Mouse (Mus musculus) layer of hippocampus, adult 18-20 months (tissue): ENCODE data around the gene Gpd1l. TPM values are rescaled to one million over a fixed set of nuclear protein-coding genes. Genes with fewer than 3 reads are reported as not detected.
"Not testable (repeated sequence)": the region's sequence is repeated elsewhere in the genome, so short reads cannot be mapped to it uniquely, and the experiment has no call there.

Experiments
- DNase-seq, 2 experiments: peaks; one replicate each; pipeline ENCODE4 v3.0.0; 2022; ENCODE audit warnings: low spot score in 2 of 2
- long read RNA-seq: library from polyadenylated mRNA; stranded (forward); transcript quantifications from one replicate; pipeline ENCODE4 v2.0.0, GENCODE M21; 2021
- total RNA-seq, 2 experiments: library from RNA; stranded (reverse); gene quantifications; 2 replicates each; pipeline ENCODE4 v1.2.3; 2021

The Gpd1l gene
- total RNA-seq, result 10 to 100 TPM; 82.4 to 82.5 TPM
- long read RNA-seq, full-length matches to known transcripts, result 66 of 128 reads
- long read RNA-seq, partial matches to known transcripts, result 12 of 128 reads
- long read RNA-seq, other reads (novel, unspliced or antisense), result 50 of 128 reads

DNA sequence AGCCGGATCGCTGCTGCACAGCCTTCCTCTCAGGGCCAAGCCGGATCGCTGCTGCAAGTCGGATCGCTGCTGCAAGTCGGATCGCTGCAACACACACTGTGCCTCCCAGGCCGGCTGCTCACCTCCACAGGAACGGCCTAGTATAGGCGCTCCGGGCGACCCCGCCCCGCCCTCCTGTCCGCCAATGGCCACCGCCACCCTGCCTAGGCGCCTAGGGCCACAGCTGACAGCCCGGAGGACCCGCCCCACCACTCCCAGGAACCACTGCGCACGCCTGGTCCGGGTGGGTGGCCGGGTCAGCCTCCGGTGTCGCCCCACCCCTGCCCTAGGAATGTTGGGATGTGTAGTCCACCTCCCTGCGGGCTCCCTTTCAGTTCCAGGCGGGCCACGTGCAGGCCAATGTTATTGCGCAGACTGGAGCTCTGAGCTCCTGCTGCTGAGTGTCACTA, at the start of gene Gpd1l:
Gene Gpd1l (minus strand): TSS at position 265 of the 449 bp plus-strand sequence.
- peak; percentile 96 to 97 for DNase-seq

DNA sequence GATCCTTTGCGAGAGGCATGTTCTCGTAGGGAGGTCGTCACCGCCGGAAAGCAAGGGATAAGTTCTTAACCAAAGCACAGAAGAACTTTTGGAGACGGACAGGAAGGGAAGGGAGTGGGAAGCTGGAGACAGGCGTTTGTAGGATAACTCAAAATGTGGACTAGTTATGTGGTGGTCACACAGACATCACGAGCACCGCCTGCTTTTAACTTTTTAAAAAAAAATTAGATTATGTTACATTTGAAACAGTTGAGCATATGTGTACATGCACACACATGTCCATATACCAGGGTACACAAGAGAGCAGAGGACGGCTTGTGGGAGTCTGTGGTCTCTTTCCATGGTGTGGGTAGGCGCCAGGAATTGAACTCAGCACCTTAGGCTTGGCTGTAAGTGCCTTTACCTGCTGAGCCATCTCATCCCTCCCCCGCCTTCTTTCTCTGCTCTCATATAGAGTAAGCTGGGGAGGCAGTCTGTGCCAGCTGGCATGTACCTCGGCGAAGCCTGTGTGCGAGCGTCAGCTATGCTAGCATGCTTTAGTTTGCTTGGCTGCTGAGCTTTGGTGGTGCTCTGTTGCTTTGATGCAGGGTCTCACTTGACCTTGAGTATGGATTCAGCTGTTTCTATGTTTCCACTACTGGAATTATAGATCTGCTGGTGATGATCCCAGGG, 49.0 kb upstream of the Gpd1l start, which contains the start of gene Rps27rt:
Gene Rps27rt (minus strand): TSS at position 51 of the 672 bp plus-strand sequence.
- no peak for DNase-seq

DNA sequence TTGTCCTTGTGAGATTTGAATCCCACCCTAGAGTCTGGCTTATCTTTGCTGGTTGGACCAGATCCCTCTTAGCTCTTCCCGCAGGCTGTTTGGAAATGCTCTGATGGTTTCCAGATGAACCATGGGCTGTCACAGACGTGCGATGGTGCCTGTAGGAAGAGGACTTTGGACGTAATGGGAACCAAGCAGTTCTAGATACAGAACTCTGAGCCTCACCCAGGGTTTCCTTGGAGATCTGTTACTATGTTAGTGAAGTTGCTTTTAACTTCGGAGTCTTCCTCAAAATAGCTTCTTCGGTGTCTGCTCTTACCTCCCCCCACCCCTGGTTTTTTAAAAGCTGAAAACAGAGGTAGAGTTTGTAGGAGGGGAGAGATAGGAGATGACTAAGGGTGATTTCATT, 46.2 kb upstream of the Gpd1l start:
- no peak for DNase-seq

DNA sequence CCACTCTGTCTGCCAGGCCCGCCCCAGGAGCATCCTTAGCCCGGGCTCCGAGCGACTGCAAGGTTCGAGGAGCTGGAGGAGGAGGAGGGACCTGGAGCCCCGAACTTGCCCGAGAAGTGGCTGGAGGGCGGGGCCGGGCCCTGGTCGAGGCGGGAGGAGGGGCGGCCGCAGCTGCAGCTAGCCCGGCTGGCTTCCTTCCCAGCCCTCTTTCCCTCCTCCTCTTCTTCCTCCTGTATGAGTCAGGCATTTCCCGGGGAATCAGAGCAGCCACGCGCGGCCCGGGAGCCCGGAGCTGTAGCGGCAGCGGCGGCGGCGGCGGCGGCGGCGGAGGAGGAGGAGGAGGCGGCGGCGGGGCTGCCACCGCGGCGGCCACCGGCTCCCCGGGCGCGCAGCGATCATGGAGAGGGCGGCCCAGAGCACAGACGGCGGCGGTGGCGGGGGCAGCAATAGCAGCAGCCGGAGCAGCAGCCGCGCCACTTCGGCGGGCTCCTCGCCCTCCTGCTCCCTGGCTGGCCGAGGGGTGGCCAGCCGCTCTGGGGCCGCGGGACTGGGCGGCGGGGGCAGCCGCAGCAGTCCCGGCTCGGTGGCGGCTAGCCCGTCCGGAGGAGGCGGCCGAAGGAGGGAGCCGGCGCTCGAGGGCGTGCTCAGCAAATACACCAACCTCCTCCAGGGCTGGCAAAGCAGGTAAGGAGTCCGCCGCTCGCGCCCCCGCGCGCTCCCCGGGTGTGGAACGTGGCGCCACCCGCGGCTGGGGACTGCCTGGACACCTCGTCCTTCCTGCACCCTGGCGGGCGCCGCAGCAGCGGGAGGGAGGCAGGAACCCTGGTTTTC, 44.7 kb upstream of the Gpd1l start, which contains the start of gene Osbpl10:
Gene Osbpl10 (plus strand): TSS at position 289 of the 831 bp plus-strand sequence.
- DNase-seq, result peak; percentile 78 to 88

DNA sequence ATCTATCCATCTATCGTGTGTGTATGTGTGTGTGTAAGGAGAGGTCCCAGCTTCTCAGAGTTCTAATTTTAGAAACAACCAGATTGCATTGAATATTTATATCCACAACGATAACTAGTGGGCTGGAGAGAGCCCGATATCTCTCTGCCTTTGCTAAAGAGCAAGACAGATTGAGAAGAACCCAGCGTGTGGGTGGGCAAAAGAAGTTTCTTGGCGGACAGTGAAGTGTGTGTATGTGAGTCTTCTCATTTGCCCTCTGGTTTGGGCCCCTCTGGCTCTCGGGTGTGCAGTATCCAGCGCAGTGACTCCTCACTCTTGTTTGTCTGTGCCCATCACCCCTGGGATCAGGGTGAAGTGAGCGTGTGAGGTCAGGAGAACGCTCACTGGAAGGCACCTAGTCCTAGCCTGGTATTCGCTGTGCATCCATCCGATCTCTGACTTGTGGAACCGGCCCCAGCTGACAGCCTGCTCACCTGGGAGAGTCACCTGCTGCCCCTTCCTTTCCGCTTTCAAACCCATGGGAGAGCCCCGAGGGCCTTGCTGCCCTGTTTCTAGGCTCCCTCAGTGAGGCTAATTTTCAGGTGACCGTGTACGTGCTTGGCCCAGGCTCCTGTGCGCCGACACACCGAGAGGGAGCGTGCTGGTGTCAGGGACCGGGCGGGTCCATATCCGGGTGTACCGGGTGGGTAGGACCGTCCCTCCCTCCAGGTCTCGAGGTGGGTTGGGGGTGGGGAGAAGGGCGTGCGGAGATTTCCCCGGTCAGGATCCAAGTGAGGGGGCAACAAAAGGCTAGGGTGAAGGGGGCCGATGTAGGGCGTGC, 43.9 kb upstream of the Gpd1l start:
- peak in 1 of 2 experiments; percentile 48 for DNase-seq

DNA sequence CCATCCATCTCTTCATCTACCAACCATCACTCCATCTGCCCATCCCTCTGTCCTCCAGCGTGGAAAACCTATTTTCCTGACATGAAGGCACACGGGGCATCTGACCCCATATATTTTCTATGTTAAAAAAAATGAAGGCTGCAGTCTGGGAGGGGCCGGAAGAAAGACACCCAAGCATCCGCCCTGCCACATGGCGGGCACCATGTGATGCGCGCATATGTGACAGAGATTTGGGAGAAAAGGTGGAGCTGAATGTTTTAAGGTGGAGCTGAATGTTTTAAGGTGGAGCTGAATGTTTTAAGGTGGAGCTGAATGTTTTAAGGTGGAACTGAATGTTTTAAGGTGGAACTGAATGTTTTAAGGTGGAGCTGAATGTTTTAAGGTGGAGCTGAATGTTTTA, 32.5 kb upstream of the Gpd1l start:
- DNase-seq, result not testable (repeated sequence)

DNA sequence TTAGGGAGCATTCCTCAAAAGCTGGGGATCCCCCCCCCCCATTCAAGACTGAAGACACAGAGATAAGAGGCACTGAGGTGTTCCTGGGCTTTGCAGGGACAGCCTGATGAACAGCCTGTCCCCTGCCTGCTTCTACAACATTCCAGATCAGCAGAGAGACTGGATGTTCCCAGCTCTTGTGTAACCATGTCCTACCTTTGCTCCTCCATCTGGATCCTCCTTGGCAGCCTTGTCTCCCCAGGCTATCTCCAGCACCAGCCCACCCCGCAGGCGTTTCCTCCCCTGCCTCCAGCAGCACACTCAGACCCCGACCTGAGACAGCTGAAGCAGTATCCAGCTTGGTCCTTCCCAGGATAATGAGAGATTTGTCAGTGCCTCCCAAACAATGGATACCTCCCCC, 30.3 kb upstream of the Gpd1l start:
- DNase-seq, result no peak

DNA sequence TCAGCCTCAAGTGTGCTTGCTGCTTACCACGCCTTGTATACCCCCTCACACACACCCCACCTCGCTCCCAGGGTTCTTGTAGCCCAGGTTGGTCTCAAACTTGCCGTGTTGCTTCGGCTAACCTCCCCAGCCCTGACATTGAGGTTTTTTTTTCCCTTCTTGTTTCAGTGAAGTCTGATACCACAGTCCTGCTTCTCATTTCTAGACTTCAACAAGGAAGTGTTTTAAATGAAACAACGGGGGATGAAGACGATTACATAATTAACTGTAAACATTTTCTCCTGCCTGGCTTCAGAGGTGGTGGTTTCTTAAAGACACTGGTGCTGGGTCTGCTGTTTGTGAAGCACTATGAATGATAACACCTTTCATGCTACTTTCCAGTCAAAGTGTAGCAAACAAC, 27.1 kb upstream of the Gpd1l start:
- no peak for DNase-seq

DNA sequence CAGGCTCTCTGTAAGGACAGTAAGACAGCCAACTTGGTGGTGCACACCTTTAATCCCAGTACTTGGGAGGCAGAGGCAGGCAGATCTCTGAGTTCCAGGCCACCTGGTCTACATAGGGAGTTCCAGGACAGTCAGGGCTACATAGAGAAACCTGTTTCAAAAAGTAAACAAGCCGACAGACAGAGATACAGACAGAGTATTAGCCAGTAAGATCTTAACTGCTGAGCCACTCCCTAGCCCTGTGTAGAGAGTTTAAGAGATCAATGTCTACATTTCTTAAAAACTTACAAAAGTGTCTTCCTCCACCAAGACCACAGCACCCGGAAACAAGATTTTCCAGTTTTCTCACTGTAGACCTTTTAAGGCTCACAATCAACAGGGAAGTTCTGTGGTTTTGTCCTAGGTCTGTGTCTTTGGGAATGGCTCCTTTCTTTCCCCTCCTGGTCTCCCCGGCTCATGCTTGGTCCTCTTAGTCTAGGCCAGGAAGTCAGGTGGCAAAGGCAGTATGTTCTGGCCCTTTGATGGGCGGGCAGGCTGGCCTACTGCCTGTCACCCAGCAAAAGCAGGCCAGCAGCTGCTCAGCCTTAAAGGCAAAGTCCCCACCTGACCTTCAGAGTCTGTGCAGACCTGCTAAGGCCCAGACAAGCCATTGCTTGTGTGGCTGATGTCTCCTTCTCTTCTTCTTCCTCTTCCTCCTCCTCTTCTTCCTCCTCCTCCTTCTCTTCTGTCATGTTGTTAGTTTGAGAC, 26.4 kb upstream of the Gpd1l start:
- DNase-seq, result no peak

DNA sequence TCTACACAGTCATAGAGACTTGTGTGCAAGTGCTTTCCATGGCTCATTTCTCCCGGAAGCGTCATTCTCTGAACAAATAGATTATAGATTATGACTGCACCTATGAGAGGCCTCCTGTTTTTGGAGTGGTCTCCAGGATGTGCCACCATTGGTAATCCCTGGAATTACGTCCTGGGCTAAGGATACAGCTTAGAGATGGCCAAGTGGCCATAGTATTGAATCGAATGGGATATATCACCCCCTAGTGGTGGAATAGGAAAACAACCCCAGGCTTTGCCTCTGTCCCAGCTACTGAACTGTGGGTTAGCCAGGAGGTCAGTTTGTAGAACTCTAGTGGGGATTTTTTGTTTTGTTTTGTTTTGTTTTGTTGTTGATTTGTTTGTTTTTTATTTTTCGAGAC, 23.2 kb upstream of the Gpd1l start:
- peak in 1 of 2 experiments; percentile 65 for DNase-seq

DNA sequence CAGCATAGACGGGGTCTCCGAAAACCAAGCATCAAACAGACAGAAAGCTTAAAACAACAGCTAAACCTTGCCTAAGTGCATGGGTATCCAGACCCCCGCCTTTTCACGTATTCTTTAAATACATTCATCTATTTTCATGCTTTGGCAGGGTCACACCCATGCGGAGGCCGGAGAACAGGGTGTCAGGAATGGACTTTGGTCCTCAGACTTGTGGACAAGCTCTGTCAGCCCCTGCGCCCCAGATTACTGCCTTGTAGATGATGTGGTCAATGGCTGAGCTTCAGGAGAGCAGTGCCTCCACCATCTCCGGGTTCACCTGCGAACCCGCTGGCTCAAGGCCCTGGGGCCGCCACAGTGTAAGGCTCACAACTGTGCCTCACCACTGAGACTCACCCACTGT, 21.6 kb upstream of the Gpd1l start:
- DNase-seq, result no peak

DNA sequence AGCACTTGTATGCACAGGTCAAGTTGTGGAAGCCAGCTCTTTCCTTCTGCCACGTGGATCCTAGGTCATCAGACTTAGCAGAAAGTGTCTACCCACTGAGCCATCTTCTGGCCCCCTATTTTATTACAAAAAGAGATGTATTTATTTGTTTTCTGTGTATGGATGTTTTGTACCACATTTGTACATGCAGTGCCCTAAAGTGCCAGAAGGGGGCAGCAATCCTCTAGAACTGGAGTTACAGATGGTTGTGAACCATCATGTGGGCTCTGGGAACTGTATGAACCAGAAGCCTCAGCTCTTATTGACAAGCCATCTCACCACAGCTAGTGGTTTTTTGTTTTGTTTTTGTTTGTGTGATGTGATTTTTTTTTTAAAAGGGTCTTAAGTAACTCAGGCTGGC, 19.1 kb upstream of the Gpd1l start:
- no peak for DNase-seq

DNA sequence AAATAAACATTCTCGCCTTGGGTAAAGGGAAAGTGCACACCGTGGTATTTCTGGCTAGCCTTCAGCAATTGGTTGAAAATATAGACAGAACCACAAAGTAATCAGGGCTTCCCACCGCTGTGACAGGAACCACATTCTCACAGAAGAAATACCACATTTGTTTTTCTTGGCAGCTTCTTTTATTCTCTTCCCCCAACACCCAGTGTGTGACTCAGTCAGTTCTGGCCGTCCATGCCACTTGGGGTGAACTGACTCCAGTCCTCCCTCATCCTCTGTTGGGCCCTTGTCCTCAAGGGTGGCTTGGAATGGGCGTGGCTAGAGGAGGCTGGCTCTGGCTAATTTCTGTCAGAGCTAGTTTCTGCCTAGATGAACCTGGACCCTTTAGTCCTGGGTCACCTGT, 14.6 kb upstream of the Gpd1l start:
- no peak for DNase-seq

DNA sequence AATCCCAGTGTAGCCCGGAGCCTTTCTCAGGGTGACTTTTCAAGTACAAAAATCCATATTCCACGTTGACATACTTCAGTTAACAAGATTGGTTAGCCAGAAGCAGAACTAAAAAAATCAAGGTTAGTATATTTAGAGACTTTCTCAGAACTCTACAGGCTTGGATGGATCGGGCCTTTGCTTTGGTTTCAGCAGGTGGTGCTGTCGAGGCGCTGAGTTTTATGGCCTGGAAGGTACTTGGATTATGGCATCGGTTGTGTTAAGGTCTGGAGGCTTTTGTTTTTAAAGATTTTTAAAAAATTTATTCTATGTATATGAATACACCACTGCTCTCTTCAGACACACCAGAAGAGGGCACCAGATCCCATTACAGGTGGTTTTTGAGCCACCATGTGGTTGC, 11.8 kb upstream of the Gpd1l start:
- DNase-seq, result no peak

DNA sequence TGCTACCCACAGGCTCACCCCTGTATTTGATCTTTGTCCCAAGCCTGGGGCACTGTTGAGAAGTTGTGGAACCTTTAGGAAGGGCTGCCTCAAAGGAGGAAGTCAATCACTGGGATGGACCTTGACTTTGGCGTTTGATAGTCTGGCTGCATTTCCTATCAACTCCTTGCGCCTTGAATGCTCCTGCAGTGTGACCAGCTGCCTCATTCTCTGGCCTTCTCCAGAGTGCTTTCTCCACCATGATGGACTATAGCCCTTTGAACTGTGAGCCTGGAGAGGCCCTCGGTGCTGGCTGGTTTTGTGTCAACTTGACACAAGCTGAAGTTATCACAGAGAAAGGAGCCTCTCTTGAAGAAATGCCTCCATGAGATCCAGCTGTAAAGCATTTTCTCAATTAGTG, 10.9 kb upstream of the Gpd1l start:
- DNase-seq, result no peak

DNA sequence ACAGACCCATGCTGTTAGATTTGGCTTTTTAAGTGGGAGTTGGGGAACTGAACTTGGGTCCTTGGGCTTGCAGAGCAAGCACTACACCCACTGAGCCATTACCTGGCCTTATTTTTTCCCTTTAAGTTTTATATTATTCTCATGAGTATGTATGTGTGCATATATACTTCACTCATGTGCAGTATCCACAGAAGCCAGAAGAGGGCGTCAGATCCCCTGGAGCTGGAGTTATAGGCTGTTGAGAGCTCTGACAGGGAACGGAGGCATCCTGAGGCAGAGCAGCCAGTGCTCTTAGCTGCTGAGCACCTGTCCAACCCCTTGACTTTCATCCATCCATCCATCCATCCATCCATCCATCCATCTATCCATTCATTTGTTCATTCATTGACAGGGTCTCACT, 2.9 kb upstream of the Gpd1l start:
- DNase-seq, result no peak

DNA sequence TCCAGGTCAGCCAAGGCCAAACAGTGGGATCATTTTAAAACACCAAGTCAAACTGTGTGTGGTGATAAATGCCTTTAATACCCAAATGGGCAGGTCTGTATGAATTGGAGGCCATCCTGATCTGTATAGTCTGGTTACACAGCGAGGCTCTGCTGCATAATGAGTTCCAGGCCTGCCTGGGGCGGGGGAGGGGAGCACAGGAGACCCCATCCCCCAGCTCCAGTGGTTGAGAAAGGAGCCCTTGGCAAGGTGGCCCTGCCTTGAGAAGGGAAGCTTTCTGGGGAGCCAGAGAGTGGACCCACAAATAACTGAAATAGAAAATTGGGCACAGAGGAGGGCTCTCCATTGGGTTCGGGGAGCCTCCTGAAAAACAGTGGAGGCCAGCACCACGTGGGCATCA, 1.5 kb upstream of the Gpd1l start:
- DNase-seq, result no peak

DNA sequence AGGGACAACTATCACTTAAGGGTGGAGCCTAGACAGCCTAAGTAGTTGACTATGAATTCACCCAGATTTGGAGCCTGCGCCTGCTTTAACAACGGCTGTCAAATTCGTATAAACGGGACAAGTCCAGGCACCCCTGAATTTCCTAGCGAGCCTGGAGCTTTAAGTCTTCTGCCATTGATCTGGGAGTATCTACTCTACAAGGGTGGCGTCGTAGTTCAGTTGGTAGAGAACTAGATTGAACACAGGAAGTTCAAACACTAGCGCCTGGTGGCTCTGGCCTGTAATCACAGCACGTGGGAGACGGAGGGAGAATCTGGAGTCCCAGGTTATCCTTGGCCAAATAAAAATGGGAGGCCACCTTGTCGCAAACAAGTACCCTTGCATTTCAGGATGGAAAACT, 444 bp upstream of the Gpd1l start:
- DNase-seq, result no peak

DNA sequence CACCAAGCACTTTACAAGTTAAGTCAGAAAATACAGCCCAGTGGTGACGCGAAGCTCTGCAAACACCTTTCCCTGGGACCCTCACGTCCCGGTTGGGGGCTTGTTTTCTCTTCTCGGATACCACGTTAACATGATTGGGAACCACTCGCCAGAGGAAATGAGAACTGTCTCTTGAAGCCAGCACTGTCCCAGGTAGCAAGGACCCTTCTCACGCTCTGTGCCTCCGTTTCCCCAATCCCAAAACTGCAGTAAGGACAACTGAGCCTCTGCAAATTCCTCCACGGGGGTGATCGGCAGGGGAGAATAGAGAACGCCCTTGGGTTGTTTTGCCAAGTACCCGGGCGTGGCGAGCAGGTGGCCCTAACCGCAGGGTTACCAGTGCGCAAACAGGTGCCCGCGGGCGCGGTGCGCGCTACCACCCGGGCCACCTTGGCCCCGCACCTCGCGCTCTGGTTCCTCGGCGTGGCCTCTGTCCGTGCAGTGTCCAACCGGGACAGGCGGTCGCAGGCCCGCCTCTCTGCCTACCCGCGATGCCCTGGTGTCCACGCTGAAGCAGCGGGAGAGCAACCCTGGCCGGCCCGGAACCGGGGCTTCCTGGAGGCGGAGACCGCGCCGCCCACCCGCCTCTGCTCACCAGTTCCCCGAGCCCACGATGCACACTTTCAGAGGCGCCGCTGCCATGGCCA, 607 bp downstream of the Gpd1l start:
- no peak for DNase-seq

DNA sequence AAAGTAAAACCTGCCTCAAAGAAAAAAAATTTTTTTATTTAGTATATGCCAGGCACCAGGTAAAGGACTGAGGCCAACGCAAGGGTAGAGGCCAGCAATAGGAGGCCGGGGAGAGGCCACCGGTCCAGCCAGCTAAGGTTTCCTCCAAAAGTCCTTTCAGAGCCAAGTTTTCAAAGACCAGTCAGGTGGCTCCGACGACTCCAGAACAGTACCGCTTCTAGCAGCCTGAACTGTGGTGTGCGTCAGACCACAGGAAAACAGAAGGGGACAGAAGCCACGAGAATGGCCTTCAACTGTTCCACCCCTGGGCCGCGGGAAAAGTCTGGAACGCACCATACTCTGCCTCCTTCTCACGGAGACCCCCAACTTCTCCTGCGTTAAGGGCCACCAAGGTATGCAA, 1.2 kb downstream of the Gpd1l start:
- DNase-seq, result no peak
